Mouse (Mus musculus) liver, postnatal 0 days (tissue): Measurements from ENCODE around the gene Sptssa.

ENCODE experiments used
- CTCF ChIP-seq: sonication (generic); IDR thresholded peaks from 2 replicates; pipeline ENCODE4 v1.5.1; 2016; ENCODE audit warnings: antibody characterized with exemption, low read depth
- EP300 ChIP-seq: IDR thresholded peaks from 2 replicates; pipeline ENCODE4 v1.6.1; 2016; ENCODE audit warnings: antibody characterized with exemption, low read depth, mild to moderate bottlenecking

GRCm38 (mm10) chr12:54632141-54632540, 24.2 kb downstream of the Sptssa start:
- no peak for TF ChIP-seq CTCF
- no peak for TF ChIP-seq EP300
